Mouse (Mus musculus): ENCODE results near the gene Prss44. TPM values are rescaled to one million over a fixed set of nuclear protein-coding genes. Genes with fewer than 3 reads are reported as not detected.

Prss44 gene
- total and polyA plus RNA-seq, 3 experiments = 0.17 TPM; not detected in 2

- Histone ChIP-seq H3K9ac (ENCODE audit: insufficient read depth, low read depth) (no peak overlapping the region), H3K36me3 (replicated peaks in 1 of 2; ENCODE audit: control insufficient read depth in 1 of 2, insufficient read depth in 1 of 2, low read length in 1 of 2) (no peaks in the 10 kb centered on the region), H3K27me3 (replicated peaks) (peaks cover 1% of the 10 kb centered on the region), H3K79me2 (replicated peaks; ENCODE audit: control insufficient read depth, extremely low read depth, insufficient read depth, poor library complexity, severe bottlenecking) (no peaks in the 10 kb centered on the region), H3K27ac (ENCODE audit: insufficient read depth, low read depth) (no peak overlapping the region), H3K4me1 (ENCODE audit: control insufficient read depth in 1 of 2, insufficient read depth in 2 of 2) (peaks cover 0 to 3% of the 10 kb centered on the region in 2 experiments; a peak in 1 of 4 replicates), H3K4me2 (ENCODE audit: insufficient read depth, low read depth, poor library complexity, severe bottlenecking) (no peak overlapping the region), H3K4me3 (replicated peaks in 1 of 3; ENCODE audit: low read depth in 2 of 3, low read length in 2 of 3, poor library complexity in 1 of 3) (no peak overlapping the region), H3K9me3 (replicated peaks; ENCODE audit: low read length) (no peaks in the 10 kb centered on the region)
- no peak for TF ChIP-seq TBP (conservative IDR thresholded peaks at IDR 0.05; ENCODE audit: low read depth, low read length)
- TF ChIP-seq E2F4 (IDR thresholded peaks at IDR 0.05; ENCODE audit: insufficient replicate concordance, low read depth, low read length) = no peak
- TF ChIP-seq MAFK (IDR thresholded peaks at IDR 0.05; ENCODE audit: insufficient replicate concordance, low read length) = no peak
- TF ChIP-seq MAX (IDR thresholded peaks at IDR 0.05; ENCODE audit: low read length) = no peak
- TF ChIP-seq ZKSCAN1 (IDR thresholded peaks at IDR 0.05; ENCODE audit: borderline replicate concordance, low read depth, low read length) = no peak
- no peak for TF ChIP-seq POLR2A (IDR thresholded peaks at IDR 0.05; ENCODE audit: low read depth, low read length)
- TF ChIP-seq MXI1 (IDR thresholded peaks at IDR 0.05; ENCODE audit: low read depth, low read length) = no peak
- dilution Hi-C loops (cut with MboI; ENCODE audit: extremely low pct_ligation_motif_present, extremely low pct_unique_long_range_greater_than_20kb, low sequenced_read_pairs) (no loop called here), in situ Hi-C loops (cut with MboI; ENCODE audit: low pct_ligation_motif_present, low pct_unique_long_range_greater_than_20kb, low sequenced_read_pairs) (no loop called here)
- DNase-seq (ENCODE audit: extremely low read depth) = no peak
Observed at GRCm38 (mm10) chr9:110836112-110836511, 22.3 kb downstream of the Prss44 start.

- dilution Hi-C loops (cut with MboI; ENCODE audit: extremely low pct_ligation_motif_present, extremely low pct_unique_long_range_greater_than_20kb, low sequenced_read_pairs) = no loop called here
- H3K9me3 ChIP-seq (replicated peaks; ENCODE audit: low read length) = no peaks in the 10 kb centered on the region
- in situ Hi-C loops (cut with MboI; ENCODE audit: low pct_ligation_motif_present, low pct_unique_long_range_greater_than_20kb, low sequenced_read_pairs) = no loop called here
Observed at GRCm38 (mm10) chr9:110840905-110841304, 27.1 kb downstream of the Prss44 start.

GRCm38 (mm10) chr9:110841438-110841837, 27.6 kb downstream of the Prss44 start:
- Histone ChIP-seq H3K36me3 (replicated peaks in 1 of 2; ENCODE audit: control insufficient read depth in 1 of 2, insufficient read depth in 1 of 2, low read length in 1 of 2) (no peaks in the 10 kb centered on the region), H3K4me3 (replicated peaks in 1 of 3; ENCODE audit: low read depth in 2 of 3, low read length in 2 of 3, poor library complexity in 1 of 3) (no peak overlapping the region), H3K79me2 (replicated peaks; ENCODE audit: control insufficient read depth, extremely low read depth, insufficient read depth, poor library complexity, severe bottlenecking) (no peaks in the 10 kb centered on the region), H3K9ac (ENCODE audit: insufficient read depth, low read depth) (no peak overlapping the region), H3K4me1 (ENCODE audit: control insufficient read depth in 1 of 2, insufficient read depth in 2 of 2) (peaks cover 0 to 2% of the 10 kb centered on the region in 2 experiments; a peak in 1 of 4 replicates), H3K9me3 (replicated peaks; ENCODE audit: low read length) (no peaks in the 10 kb centered on the region), H3K27me3 (replicated peaks) (peaks cover 1% of the 10 kb centered on the region), H3K27ac (ENCODE audit: insufficient read depth, low read depth) (no peak overlapping the region), H3K4me2 (ENCODE audit: insufficient read depth, low read depth, poor library complexity, severe bottlenecking) (no peak overlapping the region)
- in situ Hi-C loops (cut with MboI; ENCODE audit: low pct_ligation_motif_present, low pct_unique_long_range_greater_than_20kb, low sequenced_read_pairs) = no loop called here
- DNase-seq (ENCODE audit: extremely low read depth) = no peak
- dilution Hi-C loops (cut with MboI; ENCODE audit: extremely low pct_ligation_motif_present, extremely low pct_unique_long_range_greater_than_20kb, low sequenced_read_pairs) = no loop called here
- TF ChIP-seq MAFK (IDR thresholded peaks at IDR 0.05; ENCODE audit: insufficient replicate concordance, low read length) (no peak), TCF12 (IDR thresholded peaks at IDR 0.05; ENCODE audit: low read depth, low read length) (no peak), JUN (IDR thresholded peaks at IDR 0.05; ENCODE audit: insufficient read depth, low read depth, low read length) (no peak), ETS1 (conservative IDR thresholded peaks at IDR 0.05; ENCODE audit: low read depth, low read length) (no peak), ZNF384 (IDR thresholded peaks at IDR 0.05; ENCODE audit: low read depth, low read length) (no peak), NRF1 (IDR thresholded peaks at IDR 0.05; ENCODE audit: low read depth, low read length) (no peak), CHD2 (IDR thresholded peaks at IDR 0.05; ENCODE audit: low read length) (no peak), CTCF (conservative IDR thresholded peaks at IDR 0.05 in 1 of 2, IDR thresholded peaks at IDR 0.05 in 1 of 2; ENCODE audit: low read depth in 2 of 2, low read length in 2 of 2) (no peak), PAX5 (IDR thresholded peaks at IDR 0.05; ENCODE audit: low read length) (no peak), MAX (IDR thresholded peaks at IDR 0.05; ENCODE audit: low read length) (no peak), USF2 (conservative IDR thresholded peaks at IDR 0.05; ENCODE audit: low read depth, low read length) (no peak)

More at GRCm38 (mm10) chr9:110840905-110841304, 27.1 kb downstream of the Prss44 start:
- TF ChIP-seq JUND (conservative IDR thresholded peaks at IDR 0.05; ENCODE audit: low read depth, low read length) (no peak), MAFK (IDR thresholded peaks at IDR 0.05; ENCODE audit: insufficient replicate concordance, low read length) (no peak), SMC3 (IDR thresholded peaks at IDR 0.05; ENCODE audit: low read depth, low read length) (no peak)
- Histone ChIP-seq H3K4me2 (ENCODE audit: insufficient read depth, low read depth, poor library complexity, severe bottlenecking) (no peak overlapping the region), H3K9ac (ENCODE audit: insufficient read depth, low read depth) (no peak overlapping the region), H3K27me3 (replicated peaks) (peaks cover 1% of the 10 kb centered on the region), H3K4me3 (replicated peaks in 1 of 3; ENCODE audit: low read depth in 2 of 3, low read length in 2 of 3, poor library complexity in 1 of 3) (no peak overlapping the region), H3K79me2 (replicated peaks; ENCODE audit: control insufficient read depth, extremely low read depth, insufficient read depth, poor library complexity, severe bottlenecking) (no peaks in the 10 kb centered on the region), H3K36me3 (replicated peaks in 1 of 2; ENCODE audit: control insufficient read depth in 1 of 2, insufficient read depth in 1 of 2, low read length in 1 of 2) (no peaks in the 10 kb centered on the region), H3K4me1 (ENCODE audit: control insufficient read depth in 1 of 2, insufficient read depth in 2 of 2) (peaks cover 0 to 2% of the 10 kb centered on the region in 2 experiments; a peak in 1 of 4 replicates), H3K27ac (ENCODE audit: insufficient read depth, low read depth) (no peak overlapping the region)
- DNase-seq (ENCODE audit: extremely low read depth) = no peak
